Comparison of ENCODE assay signal across 10 mouse cellular contexts in the genomic region with DNA sequence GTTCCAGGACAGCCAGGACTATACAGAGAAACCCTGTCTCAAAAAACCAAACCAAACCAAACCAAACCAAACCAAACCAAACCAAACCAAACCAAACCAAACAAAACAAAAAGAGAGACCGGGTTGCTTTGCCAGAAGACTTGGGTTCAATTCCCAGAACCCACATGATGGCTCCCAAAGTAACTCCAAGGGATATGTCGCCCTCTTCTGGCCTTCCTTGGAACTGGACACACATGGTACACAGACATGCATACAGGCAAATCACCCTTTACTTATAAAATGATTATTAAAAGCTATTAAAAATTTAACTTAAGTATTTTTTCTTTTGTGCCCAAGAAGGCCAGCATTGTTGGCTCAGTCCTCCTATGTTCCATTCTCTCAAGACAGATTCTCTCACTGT. TPM values are rescaled to one million over a fixed set of nuclear protein-coding genes. Genes with fewer than 3 reads are reported as not detected.
DNase-seq lines count a peak whose midpoint lies in the region; ATAC-seq and TF ChIP-seq lines count a peak whose summit lies in the region.
"Had no signal": no experiment of that assay in that cellular context is flagged by ENCODE, and none has a peak within 500 bp of the region (broad histone marks: within the 10 kb centered on the region; RNA-seq: fewer than 3 reads in every experiment).

No protein-coding gene starts in this region.

- no peaks in the 10 kb centered on the region for H3K4me1 ChIP-seq in kidney, embryonic 14.5 days (ENCODE audit: control insufficient read depth, insufficient read depth, low read length)
- H3K4me1 ChIP-seq in ES-E14 (ENCODE audit: control insufficient read depth in 2 of 2, insufficient read depth in 2 of 2, low read length in 2 of 2, poor library complexity in 1 of 2) = peaks cover 2 to 4% of the 10 kb centered on the region in 2 experiments; a peak in 2 of 4 replicates
- no peaks in the 10 kb centered on the region for H3K4me1 ChIP-seq in lung, postnatal 0 days (ENCODE audit: insufficient read depth, low read depth, low read length)

- H3K4me2 ChIP-seq in kidney, embryonic 14.5 days (replicated peaks; ENCODE audit: low read depth, low read length) = no peak overlapping the region
- no peak overlapping the region for H3K4me2 ChIP-seq in lung, postnatal 0 days (replicated peaks; ENCODE audit: low read depth, low read length)

- no peak overlapping the region for H3K9ac ChIP-seq in kidney, embryonic 14.5 days (ENCODE audit: low read depth, low read length)
- no peak overlapping the region for H3K9ac ChIP-seq in ES-E14 (ENCODE audit: insufficient read depth, low read depth, low read length, poor library complexity, severe bottlenecking)
- H3K9ac ChIP-seq in lung, postnatal 0 days (replicated peaks; ENCODE audit: low read depth) = no peak overlapping the region

- in situ Hi-C loops in ES-E14 (cut with MboI; ENCODE audit: low sequenced_read_pairs in 2 of 2, unreplicated experiment in 2 of 2) = no loop called here

- no peaks in the 10 kb centered on the region for H3K36me3 ChIP-seq in kidney, embryonic 14.5 days (ENCODE audit: control insufficient read depth, insufficient read depth, low read length)
- H3K36me3 ChIP-seq in ES-E14 (ENCODE audit: control insufficient read depth, insufficient read depth, low read length, poor library complexity, severe bottlenecking) = no peaks in the 10 kb centered on the region
- H3K36me3 ChIP-seq in lung, postnatal 0 days (ENCODE audit: insufficient read depth, low read length) = no peaks in the 10 kb centered on the region

- H3K9me3 ChIP-seq in kidney, embryonic 14.5 days (ENCODE audit: control insufficient read depth, low read length) = no peaks in the 10 kb centered on the region
- H3K9me3 ChIP-seq in ES-E14 (ENCODE audit: control insufficient read depth, insufficient read depth, low read depth, low read length) = no peaks in the 10 kb centered on the region
- no peaks in the 10 kb centered on the region for H3K9me3 ChIP-seq in lung, postnatal 0 days (ENCODE audit: low read length)

- peak; percentile 49 for TF ChIP-seq CTCF in lung, postnatal 0 days (IDR thresholded peaks at IDR 0.05)

- peak; percentile 17 for DNase-seq in kidney, adult 9 months
- peak; percentile 50 to 55 for DNase-seq in B cell, adult 2 months
- peak; percentile 54 for DNase-seq in ES-E14 (ENCODE audit: low read depth, low spot score)
- peak; percentile 6 for DNase-seq in lung, postnatal 0 days (ENCODE audit: low spot score)
- no peak for DNase-seq in testis, postnatal 10 days (ENCODE audit: low spot score)
- DNase-seq in embryo, embryonic 9.5 days (ENCODE audit: extremely low spot score) = no peak
- no peak for DNase-seq in right cerebral cortex, adult 18-20 months
- DNase-seq: cerebellum, adult 11-12 months had no signal

- no peaks in the 10 kb centered on the region for H3K27me3 ChIP-seq in kidney, embryonic 14.5 days (ENCODE audit: control insufficient read depth, insufficient read depth, low read length)
- no peaks in the 10 kb centered on the region for H3K27me3 ChIP-seq in lung, postnatal 0 days (replicated peaks; ENCODE audit: insufficient read depth, low read length)

- no peak overlapping the region for H3K4me3 ChIP-seq in kidney, embryonic 14.5 days (ENCODE audit: low read length)
- H3K4me3 ChIP-seq in ES-E14 (ENCODE audit: insufficient read depth in 1 of 2, low read depth in 1 of 2, low read length in 2 of 2, poor library complexity in 1 of 2, severe bottlenecking in 1 of 2) = no peak overlapping the region
- H3K4me3 ChIP-seq in lung, postnatal 0 days (ENCODE audit: low read depth, low read length) = no peak overlapping the region
- H3K4me3 ChIP-seq: myocyte had no signal

- no peak for TF ChIP-seq EP300 in lung, postnatal 0 days (IDR thresholded peaks at IDR 0.05)

- no peak overlapping the region for H3K27ac ChIP-seq in kidney, embryonic 14.5 days (ENCODE audit: low read depth, low read length)
- H3K27ac ChIP-seq in ES-E14 (ENCODE audit: insufficient read depth, low read depth, low read length, poor library complexity, severe bottlenecking) = no peak overlapping the region
- H3K27ac ChIP-seq in lung, postnatal 0 days (ENCODE audit: low read length) = no peak overlapping the region

- ATAC-seq in kidney, embryonic 14.5 days (ENCODE audit: low FRiP score, low TSS enrichment) = no peak
- ATAC-seq in lung, postnatal 0 days = no peak

- 63% methylated on average over 2 of the region's 2 CpGs for WGBS in kidney, embryonic 14.5 days
- WGBS in lung, postnatal 0 days = 61% methylated on average over 2 of the region's 2 CpGs

TF ChIP-seq in ES-E14, 5 proteins besides CTCF, POLR2A, EP300 and RAD21:
- TF ChIP-seq ZC3H11A (IDR thresholded peaks at IDR 0.05; ENCODE audit: borderline replicate concordance, low read depth, low read length) (no peak), HCFC1 (IDR thresholded peaks at IDR 0.05; ENCODE audit: borderline replicate concordance, insufficient read depth, low read length) (no peak), CHD2 (IDR thresholded peaks at IDR 0.05; ENCODE audit: low read depth, low read length) (no peak), ZNF384 (IDR thresholded peaks at IDR 0.05; ENCODE audit: low read depth, low read length) (no peak), MAFK (IDR thresholded peaks at IDR 0.05; ENCODE audit: insufficient read depth, low read depth, low read length) (no peak)

RNA-seq across cellular contexts. Expression of gene Hnrnph2, which starts 13.3 kb away (rescaled TPM):
- polyA plus RNA-seq in kidney, embryonic 14.5 days (2014; fragmentation: Nextera tagmentation; extraction: Ambion mirVana) = 91.6 and 99.6 TPM in 2 replicates
- total RNA-seq in ES-E14 (2012; rRNA removed) = 40.6 and 53.6 TPM in 2 replicates
- 93.7 and 100 TPM in 2 replicates for polyA plus RNA-seq in lung, postnatal 0 days (2015; fragmentation: Nextera tagmentation; extraction: Ambion mirVana)

RNA-seq across cellular contexts. Expression of gene Gla, which starts 13.4 kb away (rescaled TPM):
- polyA plus RNA-seq in kidney, embryonic 14.5 days (2014; fragmentation: Nextera tagmentation; extraction: Ambion mirVana) = 5.0 and 6.3 TPM in 2 replicates
- 17.2 and 26.7 TPM in 2 replicates for total RNA-seq in ES-E14 (2012; rRNA removed)
- 3.9 and 4.1 TPM in 2 replicates for polyA plus RNA-seq in lung, postnatal 0 days (2015; fragmentation: Nextera tagmentation; extraction: Ambion mirVana)

RNA-seq across cellular contexts. Expression of gene Rpl36a, which starts 28.9 kb away (rescaled TPM):
- 515 and 711 TPM in 2 replicates for polyA plus RNA-seq in kidney, embryonic 14.5 days (2014; fragmentation: Nextera tagmentation; extraction: Ambion mirVana)
- total RNA-seq in ES-E14 (2012; rRNA removed) = 1,690 and 1,886 TPM in 2 replicates
- 278 and 304 TPM in 2 replicates for polyA plus RNA-seq in lung, postnatal 0 days (2015; fragmentation: Nextera tagmentation; extraction: Ambion mirVana)

RNA-seq across cellular contexts. Expression of gene Btk, which starts 30.9 kb away (rescaled TPM):
- 0.31 and 0.41 TPM in 2 replicates for polyA plus RNA-seq in kidney, embryonic 14.5 days (2014; fragmentation: Nextera tagmentation; extraction: Ambion mirVana)
- total RNA-seq in ES-E14 (2012; rRNA removed) = 0.31 TPM in 1 of 2 replicates, not detected in the other
- 2.2 and 2.7 TPM in 2 replicates for polyA plus RNA-seq in lung, postnatal 0 days (2015; fragmentation: Nextera tagmentation; extraction: Ambion mirVana)
- polyA plus RNA-seq: myocyte had no signal

Comparison
In these comparisons a context has a peak if more than half of its experiments do, and no peak if none do; other contexts are left out.
1. DNase-seq: peak in kidney, adult 9 months (single experiment), B cell, adult 2 months (2 of 2), ES-E14 (single experiment) and lung, postnatal 0 days (single experiment); none in testis, postnatal 10 days (single experiment), embryo, embryonic 9.5 days (single experiment) and right cerebral cortex, adult 18-20 months (single experiment).